Mouse (Mus musculus) urinary bladder, postnatal 14 days (tissue): ENCODE data around the gene Gm17359.

Experiments
- DNase-seq: peaks from one replicate; pipeline ENCODE4 v3.0.0; 2021; ENCODE audit warnings: low spot score

Gm17359 gene

DNA sequence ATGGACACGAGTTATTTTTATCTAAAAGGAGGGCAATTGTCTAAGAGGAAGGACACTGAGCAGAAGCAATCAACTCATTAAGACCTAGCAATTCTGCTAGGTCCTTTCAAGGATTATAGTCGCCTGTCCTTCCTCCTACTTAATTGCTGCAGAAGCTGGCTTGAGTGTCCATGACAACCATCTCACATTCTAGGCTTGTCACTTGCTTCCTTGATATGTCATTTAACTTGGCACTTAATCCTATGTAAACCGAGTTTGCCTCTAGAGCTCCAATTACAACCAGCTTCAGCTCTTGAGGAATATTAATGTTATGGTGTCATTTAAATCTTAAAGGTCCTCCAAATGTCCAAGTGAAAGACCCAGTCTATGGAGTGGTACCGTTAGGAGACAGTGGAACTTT is 22.3 kb downstream of the Gm17359 start:
- DNase-seq, result no peak

DNA sequence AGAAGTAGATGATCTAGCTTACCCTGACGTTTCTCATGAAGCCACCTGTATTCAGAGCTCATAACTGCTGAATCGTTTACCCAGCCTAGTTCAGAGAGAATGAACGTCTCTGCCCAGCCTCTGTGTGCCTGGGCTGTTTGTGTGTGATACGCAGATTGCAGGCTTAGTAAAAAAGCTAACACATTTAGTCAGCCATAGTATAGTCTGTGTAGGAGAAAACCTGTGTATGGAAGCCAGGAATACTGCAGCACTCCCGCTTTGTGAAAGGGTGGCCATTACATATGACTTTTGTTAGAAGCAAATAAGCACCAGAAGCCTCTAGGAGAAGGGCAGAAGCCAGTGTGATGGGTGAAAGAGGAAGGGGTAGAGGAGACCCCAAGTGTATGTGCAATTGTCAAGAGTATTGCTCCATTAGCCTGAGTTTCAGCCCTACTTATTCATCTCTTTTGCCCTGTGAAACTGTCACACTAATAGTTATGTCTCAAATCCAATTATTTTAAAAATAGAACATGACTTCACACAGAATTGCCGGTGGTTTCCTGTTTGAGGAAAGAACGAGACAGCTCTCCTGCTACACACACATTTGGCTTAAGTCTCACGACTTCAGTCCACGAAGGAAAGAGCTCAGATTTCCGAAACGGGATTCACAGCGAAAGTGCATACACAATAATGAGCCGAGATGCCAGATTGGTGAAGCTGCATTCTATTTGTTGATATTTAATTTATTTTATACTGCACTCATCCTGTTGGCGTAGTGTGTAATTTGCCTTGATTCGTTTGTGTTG is 24.0 kb downstream of the Gm17359 start:
- no peak for DNase-seq

DNA sequence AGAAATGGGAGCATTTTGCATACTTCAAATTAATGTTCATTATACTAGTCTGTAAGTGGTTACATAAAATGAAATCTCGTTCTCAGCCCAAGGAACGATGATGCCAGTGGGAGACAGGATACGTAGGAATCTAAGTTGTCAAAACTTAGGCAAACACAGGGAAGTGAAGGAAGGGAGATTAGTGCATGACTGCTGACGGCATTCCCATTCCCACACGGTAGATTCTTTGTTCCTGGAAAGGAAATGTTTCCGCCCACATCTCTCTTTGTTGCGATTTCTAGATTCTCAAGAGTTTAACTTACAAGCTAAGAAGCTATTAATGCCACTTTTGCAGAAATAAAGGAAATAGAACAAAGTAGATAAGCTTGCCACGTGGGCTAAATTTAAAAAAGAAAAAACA is 29.6 kb downstream of the Gm17359 start:
- no peak for DNase-seq

DNA sequence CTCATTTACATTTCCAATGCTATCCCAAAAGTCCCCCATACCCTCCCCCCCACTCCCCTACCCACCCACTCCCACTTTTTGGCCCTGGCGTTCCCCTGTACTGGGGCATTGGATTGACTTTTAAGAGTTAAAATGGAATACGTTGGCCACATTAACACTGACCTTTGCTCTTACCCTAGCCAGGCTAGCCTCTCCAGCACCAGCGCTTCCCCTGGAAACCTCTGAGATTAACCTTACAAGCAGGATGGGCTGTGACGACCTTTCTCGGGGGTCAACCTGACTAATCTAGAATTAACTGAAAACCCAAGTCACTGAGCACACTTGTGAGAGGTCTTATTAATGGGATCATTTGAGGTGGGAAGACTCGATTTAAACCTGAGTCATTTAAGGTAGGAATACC is 31.8 kb downstream of the Gm17359 start:
- no peak for DNase-seq

DNA sequence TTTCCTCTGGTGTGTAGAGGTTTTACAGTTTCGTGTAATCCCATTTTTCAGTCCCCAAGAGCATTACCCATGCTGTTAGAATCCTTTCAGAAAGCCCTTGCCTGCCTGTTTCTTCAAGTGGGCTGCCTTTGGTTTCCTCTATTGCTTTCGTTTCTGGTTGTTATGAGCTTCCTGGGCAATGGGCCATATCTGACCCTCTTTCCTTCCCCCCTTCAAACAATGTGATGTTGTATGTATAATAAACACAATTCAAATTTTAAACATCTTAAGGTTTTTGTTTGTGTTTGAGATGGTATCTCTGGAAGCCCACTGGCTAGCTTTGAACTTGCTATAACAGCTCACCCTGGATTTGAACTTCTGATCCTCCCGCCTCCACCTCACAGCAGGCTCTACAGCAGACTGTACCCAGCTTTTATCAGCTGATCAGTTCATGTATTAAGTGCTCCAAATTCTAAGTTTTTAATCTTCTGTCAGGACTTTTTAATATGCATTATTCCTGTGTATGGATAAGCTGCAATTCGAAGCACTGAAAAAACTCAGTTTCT is 34.0 kb downstream of the Gm17359 start:
- no peak for DNase-seq

DNA sequence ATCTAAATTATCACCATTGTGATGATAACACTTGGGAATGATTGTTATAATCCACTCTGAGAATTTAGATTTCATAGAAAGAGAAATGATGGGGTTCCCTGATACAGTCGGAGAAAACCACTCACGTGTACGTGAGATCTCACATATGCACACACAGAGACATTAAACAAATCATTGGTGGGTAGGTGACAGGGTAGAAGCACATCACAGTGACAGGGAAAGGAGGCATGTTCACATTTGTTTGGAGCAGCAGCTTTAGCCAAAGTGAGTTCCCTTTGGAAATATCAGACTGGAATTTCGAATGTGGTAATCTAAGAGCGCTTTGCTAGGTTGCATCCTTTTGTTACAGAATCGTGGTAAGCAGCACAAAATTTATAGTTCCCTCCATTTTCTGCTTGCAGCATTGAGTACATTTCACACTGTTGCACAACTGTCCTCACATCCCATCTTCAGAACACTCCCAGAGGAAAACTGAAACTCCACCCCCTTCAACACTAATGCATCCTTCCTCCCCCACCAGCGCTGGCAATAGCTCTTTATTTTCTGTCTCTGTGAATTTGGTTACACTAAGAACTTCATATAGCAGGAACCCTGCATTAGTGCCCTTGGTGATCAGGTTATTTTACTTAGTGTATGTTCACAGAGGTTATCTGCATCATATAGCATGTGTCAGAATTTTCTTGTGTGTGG is 35.2 kb downstream of the Gm17359 start:
- no peak for DNase-seq

DNA sequence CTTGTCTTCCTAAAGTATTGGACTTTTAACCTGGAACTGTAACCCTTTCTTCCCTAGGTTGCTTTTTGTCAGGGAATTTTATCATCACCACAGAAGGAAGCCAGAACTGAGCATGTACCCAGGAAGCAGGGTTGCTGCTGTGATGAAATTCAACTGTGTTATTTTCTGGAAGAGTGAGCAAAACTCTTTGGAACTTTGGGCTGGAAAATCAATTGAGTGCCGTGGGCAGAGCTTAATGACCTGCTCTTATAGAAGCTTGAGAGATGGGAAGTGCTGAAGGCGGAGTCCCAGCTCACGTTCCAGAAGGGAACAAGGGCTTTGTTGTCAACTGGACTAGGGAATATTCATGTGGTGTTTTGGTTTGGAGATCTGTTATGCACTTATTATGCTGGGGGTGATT is 37.5 kb downstream of the Gm17359 start:
- no peak for DNase-seq

DNA sequence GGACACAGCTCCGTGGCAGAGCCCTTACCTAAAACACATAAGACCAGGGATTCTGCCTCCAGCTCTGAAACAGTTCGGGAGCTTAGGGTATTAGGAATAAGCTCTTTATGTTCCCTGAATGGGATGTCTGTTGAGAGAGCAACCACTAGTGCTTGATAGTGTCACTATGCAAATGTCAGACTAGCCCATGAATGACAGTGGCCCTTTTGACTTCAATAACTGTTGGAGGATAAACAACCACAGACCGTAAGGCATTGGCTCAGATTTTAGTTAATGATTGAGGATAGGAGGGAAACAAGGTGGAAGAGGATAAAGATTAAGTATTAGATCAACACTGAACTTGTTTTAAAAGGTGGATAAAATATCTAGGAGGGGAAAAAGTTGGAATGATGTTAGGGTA is 41.6 kb downstream of the Gm17359 start:
- no peak for DNase-seq

DNA sequence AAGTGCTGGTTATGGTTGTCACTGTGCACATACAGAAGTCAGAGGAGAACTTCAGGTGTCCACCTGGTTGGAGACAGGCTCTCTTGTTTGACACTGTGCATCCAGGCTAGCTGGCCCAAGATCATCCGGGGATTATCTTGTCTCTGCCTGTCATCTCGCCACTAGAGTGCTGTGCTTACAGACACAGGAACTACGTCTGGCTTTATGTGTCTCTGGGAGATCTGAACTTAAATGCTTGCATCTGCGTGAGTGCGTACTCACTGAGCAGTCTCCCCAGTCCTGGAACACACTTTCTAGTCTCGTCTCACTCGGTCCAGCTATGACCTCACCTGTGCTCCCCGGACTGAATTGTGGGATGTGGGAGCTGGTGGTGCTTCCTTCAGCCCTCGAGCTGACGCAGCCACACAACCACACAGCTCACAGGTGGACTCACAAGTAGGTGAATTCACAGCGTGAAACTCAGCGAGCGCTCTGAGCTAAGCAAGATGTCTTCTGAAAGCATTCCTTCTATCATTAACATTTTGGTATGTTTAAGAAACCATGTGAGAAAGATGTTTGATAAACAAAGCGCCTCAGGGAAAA is 42.9 kb downstream of the Gm17359 start:
- DNase-seq, result no peak

DNA sequence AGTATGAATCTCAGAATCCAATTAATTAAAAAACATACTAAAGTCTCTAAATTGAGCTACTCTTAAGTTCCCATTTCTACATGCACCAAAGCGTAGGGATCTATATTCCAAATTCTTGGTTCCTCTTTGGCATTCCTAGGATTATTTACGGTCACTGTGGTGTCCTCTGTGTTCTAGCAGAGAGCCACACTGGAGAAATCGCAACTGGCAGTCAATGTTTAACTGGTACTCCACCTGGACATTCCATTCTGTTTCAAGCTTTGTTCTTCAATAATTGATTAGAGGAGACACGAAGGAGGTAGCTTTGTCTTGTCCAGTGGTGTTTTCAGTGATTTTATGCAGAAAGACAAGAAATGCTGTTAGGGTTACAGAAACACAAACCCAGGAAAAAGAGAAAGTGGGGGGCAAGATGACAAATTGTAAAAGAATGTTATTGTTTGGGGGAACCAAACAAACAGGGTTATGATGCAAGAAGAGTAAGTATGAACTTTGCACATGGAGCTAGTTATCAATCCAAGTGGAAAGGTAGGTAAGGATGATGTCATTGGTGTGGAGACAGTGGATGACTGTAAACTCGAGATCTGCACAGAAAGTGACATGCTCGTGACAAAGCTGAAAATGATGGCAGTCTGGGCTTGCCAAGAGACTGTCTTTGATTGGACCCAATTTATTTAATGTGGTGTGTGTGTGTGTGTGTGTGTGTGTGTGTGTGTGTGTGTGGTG is 43.6 kb downstream of the Gm17359 start:
- DNase-seq, result no peak

DNA sequence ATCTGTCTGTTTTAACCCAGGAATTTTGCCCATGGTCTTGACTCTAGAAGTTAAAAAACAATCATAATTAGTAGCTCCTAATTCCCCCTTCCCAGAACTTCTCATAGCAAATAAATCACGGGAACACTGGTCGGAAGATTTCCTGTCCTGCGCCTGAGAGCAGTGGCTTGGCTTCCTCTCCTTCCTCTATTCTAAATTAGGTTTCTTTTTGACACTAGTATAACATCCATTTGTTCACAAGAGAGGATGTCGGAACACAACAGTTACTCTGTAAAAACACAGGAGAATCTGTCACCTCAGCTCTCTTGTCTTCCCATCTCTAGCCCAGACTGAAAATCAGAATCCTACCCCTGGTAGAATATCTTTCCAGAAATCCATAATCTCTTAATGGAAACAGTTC is 44.9 kb downstream of the Gm17359 start:
- DNase-seq, result no peak

DNA sequence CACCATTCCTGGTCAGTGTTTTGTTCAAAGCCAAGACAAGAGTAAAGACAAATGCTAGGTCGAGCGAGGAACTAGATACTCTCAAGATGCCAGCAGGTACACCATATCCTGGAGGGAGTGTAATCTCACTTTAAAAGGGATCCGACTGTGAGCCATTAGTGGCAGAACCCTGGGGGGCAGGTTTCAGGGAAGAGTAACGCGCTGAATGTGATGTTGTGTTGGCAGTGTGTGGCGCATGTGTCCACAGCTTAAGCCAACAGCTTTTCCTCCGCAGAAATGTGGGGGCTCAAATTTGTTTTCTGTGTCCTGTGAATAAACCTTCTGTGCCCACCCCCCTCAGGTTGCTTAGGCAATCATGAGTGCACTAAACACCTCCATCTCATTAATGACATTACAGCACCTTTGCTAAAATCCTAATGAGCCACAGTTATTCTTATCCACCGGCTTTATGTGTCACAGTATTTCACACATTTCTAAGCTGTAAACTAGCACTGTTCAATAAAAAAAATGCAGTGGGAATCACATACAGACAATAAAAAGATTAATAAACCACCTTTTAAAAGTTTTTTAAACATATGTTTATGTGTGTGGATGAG is 49.1 kb downstream of the Gm17359 start:
- no peak for DNase-seq

DNA sequence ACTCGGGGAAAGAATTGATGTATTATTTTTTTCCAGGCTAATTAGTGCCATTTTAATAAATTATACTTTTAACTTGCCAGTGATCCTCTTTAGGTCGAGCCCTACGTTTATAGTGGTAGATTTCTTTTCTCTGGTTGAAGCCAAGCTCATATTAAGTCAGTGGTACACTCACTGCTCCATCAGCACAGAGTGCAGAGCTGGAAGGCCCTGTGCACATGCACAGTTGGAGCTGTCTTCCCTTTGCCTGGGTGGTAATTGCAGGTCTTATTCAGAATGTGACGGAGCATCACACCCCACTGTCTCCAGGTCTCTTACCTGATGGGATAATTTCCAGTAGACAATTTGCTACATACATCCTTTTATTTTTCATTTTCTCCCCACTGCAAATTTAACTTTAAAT is 52.6 kb downstream of the Gm17359 start:
- no peak for DNase-seq

DNA sequence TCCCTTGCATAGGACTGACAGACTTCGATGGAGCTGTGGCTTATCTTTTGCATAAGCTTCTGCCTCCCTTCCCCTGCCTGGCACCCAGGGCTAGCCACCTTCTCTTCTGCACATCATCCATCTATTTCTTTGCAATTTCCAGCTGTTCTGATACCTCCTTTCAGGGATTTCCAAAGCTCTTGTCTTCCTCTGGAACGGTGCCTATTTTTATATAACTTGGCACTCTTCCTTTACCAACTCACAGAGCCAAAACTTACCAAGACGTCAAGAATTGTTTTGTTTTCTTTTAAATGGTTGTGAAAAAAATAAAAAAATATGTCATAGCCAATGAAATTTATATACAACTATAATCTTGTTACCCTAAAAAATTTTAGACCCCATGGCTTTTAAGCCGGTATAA is 64.1 kb downstream of the Gm17359 start:
- DNase-seq, result no peak

DNA sequence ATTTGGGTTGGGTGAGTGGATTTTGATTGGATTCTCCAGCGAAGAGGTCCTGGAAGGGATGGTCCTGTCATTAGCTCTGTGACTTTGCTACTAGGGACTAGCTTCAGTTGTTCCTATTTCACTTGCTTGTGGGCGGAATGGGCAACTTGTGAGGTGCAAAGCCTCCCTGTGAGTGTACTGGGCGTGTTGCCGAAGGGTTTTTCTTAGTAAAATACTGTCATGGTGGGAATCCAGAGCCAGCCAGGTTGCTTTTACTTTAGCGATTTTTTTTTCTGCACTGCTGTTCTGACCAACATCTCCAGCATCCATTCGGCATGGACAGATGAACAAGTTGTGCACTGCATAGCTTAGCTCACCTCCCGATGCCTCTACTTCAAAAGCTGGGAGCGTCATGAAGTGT is 65.6 kb downstream of the Gm17359 start:
- no peak for DNase-seq

DNA sequence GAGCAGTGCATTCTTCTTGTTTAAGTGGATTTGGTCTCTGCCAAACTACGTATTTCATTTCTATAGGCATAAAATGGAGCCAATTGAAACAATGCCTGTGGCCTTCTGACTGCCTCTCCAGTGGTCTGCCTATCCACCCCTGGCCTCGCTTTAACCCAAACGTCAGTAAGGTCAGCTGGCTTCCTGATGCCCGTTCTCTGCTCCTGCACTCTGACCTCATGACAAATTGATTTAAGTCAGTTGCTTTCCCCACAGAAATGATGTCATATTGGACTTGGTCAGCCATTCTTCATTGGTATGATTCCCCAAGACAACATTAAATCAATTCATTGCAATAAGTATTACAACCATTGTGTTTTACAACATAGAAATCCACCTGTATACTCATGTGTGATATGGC is 72.1 kb downstream of the Gm17359 start:
- no peak for DNase-seq

DNA sequence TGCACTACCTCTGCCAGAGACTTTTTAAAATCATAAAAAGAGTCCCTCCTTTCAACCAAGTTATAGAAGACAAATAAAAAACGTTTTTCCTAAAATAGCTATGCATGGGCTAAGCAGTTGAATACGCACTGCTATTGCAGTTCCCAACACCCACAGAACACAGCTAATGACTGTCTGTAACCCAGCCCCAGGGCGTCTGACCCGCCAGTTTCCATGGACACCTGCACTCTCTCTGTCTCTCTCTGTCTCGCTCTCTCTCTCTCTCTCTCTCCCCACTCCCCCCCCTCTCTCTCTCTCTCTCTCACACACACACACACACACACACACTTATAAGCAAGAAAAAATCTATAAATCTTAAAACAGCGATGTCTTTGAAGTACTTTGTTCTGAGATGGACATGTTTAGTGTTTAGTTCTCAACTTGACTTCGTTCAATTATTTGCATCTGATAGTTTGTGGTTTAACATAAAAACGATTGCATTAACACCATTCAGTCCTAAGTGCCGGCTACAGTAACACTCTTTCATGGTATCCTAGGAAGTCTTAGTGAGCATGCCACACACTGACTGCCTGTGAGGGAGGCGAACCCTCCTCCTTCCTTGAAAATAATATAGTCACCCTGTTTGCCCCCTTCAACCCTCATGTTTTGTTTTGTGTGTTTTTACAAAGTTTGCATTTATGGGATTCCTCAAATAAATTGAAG is 73.6 kb downstream of the Gm17359 start:
- DNase-seq, result no peak

DNA sequence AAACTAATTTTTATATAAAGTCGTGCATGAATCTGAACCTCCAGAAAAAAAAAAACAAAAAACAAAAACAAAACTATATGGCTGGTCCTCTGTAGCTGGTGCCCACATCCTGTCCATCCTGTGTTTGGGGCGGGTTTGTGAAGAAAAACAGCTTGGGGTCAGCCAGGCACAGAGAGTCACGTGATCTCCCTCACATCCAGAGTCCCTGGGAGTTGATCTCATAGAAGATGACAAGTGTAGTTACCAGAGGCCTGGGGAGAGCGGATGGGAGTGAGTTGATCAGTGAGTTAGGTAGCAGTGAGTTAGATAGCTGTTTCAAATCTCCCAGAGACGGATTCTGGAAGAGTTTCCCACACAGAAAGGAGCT is 74.2 kb downstream of the Gm17359 start:
- DNase-seq, result no peak

DNA sequence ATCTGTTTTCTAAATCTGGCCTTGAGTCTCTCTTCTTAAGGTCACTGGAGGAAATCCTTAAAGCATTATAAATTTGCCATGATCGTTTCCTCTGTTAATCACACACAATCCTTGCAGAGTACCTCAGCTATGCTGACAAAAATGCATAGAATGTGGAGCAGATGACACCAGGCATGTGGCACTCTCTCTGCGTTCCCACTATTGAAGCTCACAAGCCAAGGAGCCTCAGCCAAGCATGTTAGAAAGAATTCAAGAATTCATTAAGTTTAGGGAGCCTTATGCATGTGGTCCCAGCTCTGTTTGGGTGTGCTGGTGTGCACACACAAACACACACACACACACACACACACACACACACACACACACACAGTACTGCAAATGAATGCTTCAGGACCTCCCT is 75.2 kb downstream of the Gm17359 start:
- no peak for DNase-seq

DNA sequence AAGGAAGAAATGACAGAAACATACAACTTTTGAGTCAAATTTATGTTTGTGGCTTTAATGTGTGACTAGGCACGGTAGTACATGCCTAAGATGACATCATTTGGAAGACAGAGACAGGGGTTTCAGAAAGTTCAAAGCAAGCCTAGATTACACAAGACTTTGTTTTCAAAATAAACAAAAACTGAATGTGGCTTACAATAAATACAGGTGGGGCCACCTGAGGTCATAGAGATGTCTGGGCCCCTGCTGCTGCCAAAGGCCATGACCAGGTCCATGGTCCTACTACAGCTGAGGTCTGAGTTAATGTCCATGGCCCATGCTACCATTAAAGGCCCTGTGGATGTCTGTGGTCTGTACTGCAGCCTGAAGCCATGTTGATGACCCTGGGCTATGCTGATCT is 77.0 kb downstream of the Gm17359 start:
- no peak for DNase-seq

DNA sequence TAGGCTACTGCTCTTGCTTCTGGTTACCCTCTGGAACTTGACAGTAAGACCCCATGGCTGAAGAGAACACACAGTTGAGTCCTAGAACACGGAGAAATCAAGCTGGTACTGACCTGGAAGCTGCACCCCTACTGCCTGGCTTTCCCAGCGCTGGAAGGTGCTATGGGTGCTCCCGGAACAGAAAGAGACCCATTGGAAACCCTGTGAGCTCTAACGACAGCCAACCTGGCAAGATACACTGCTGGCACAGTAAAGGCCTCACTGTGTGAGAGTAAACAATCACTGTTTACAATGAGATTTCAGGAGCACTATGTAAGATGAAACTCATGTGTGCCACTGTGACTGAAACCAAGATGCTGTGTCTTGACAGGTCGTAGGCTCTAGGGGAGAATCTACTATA is 78.6 kb downstream of the Gm17359 start:
- DNase-seq, result no peak

DNA sequence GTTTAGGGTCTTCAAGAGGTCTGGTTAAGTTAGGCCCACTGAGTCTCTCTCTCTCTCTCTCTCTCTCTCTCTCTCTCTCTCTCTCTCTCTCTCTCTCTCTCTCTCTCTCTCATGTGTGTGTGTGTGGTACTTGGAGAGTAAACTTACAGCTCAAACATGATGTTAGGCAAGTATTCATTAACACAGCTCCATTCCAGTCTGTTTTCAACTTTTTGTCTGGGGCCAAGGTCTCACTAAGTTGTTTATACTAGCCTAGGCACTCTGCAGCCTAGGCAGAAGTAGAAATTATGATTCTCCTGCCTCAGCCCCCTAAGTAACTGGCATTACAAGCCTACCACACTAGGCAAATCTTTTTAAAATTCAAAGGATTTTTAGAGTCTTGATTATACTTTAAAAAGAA is 79.5 kb downstream of the Gm17359 start:
- DNase-seq, result no peak
